Mouse (Mus musculus): Measurements from ENCODE around the gene Fbxo33.

GRCm38 (mm10) chr12:59195941-59196340 is 23.6 kb downstream of the Fbxo33 start:
- TF ChIP-seq CTCF (IDR thresholded peaks at IDR 0.05; ENCODE audit: low read depth, low read length) (no peak), POLR2A (IDR thresholded peaks at IDR 0.05; ENCODE audit: borderline replicate concordance, low read depth, low read length) (no peak)

All from bone marrow macrophage, adult 2 months (primary cell).